6 mouse cellular contexts compared by ENCODE assay signal in the genomic region with DNA sequence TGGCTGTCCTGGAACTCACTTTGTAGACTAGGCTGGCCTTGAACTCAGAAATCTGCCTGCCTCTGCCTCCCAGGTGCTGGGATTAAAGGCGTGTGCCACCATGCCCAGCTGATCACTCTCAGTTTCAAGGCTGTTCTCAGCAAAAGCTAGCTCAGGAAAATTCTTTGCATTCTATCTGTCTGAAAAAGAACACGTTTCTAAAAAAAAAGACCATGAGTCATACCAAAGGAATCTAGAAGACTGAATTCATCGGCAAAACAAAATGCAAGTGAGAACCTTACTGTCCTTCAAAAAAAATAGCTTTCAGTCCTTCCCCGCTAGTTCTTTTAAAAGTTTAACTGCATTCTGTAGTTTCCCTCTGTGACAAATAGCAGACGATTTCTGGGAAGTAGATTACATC.
"Had no signal": no experiment of that assay in that cellular context is flagged by ENCODE, and none has a peak within 500 bp of the region (broad histone marks: within the 10 kb centered on the region; RNA-seq: fewer than 3 reads in every experiment).

No protein-coding gene starts in this region.

- DNase-seq: kidney, adult 11 months; kidney, postnatal 10 days; kidney, postnatal 4 days; lung, adult 2 months; lung, postnatal 10 days; thymus, postnatal 36 days had no signal
